Mouse (Mus musculus): ENCODE results near the gene Fam71f2.

DNA sequence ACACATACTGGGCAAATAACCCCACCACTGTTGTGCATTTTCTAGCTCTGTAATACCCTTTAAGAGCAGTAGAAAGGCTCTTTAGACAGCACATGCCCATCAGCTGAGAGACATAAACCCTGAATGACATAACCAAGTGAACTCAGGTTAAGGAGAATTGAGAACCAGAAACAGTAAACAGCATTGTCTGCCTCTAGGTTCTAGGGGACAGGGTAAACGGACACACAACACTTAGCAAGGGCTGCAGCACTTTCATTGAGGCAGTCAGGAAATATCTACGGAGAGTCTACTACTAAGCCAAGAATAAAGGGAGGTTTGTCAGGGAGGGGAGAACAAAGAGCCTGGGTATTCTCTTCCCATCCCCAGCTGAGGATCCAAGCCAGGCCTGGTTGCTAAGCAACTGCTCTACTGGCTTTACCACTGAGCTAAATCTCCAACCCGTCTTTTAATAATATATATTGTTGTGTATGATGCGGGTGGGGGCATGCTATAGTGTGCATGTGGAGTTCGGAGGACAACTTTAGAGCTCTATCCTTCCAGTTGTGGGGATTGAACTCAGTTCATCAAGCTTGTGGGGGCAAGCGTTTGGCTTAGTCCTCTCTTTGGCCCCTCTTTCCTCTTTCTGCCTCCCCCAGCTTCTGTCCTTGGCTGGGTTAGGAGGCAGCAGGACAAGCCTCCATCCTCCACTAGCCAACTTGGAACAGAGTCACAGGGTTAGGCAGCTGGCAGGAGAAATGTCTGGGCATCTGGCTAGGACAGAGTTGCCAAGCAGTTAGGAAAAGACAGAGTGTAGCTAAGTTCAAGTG lies 15.5 kb upstream of the Fam71f2 start:
- TF ChIP-seq CTCF (IDR thresholded peaks at IDR 0.05; ENCODE audit: extremely low read depth, insufficient read length, insufficient replicate concordance, low read depth, low read length) (no peak), POLR2A (IDR thresholded peaks at IDR 0.05; ENCODE audit: low read depth, low read length) (no peak)
